Mouse (Mus musculus): Measurements from ENCODE around the gene Smok3b. TPM values are rescaled to one million over a fixed set of nuclear protein-coding genes. Genes with fewer than 3 reads are reported as not detected.

Smok3b gene
- total RNA-seq, 2 experiments from 2014 or later = not detected

- DNase-seq (ENCODE audit: low spot score in 2 of 2) = peak; percentile 69 to 77
These were observed 63.8 kb downstream of the Smok3b start, which contains the start of gene Zkscan1 for GRCm38 (mm10) chr5:138084996-138085395. Gene Zkscan1 (plus strand): TSS chr5:138085084.

GRCm38 (mm10) chr5:138085421-138085911 lies 64.2 kb downstream of the Smok3b start:
- DNase-seq (ENCODE audit: low spot score in 2 of 2) = peak; percentile 29 to 31

- DNase-seq (ENCODE audit: low spot score in 2 of 2) = no peak
These were observed 65.6 kb downstream of the Smok3b start for GRCm38 (mm10) chr5:138086842-138087241.

GRCm38 (mm10) chr5:138088366-138088765 lies 67.1 kb downstream of the Smok3b start:
- DNase-seq (ENCODE audit: low spot score in 2 of 2) = no peak

- DNase-seq (ENCODE audit: low spot score in 2 of 2) = no peak
These were observed 67.9 kb downstream of the Smok3b start for GRCm38 (mm10) chr5:138089108-138089551.

GRCm38 (mm10) chr5:138090271-138090670 lies 69.0 kb downstream of the Smok3b start:
- DNase-seq (ENCODE audit: low spot score in 2 of 2) = no peak

- DNase-seq (ENCODE audit: low spot score in 2 of 2) = no peak
These were observed 69.5 kb downstream of the Smok3b start for GRCm38 (mm10) chr5:138090737-138091136.

- no peak for DNase-seq (ENCODE audit: low spot score in 2 of 2)
These were observed 71.5 kb downstream of the Smok3b start for GRCm38 (mm10) chr5:138092771-138093170.

- DNase-seq (ENCODE audit: low spot score in 2 of 2) = no peak
These were observed 73.2 kb downstream of the Smok3b start for GRCm38 (mm10) chr5:138094474-138094873.

Other genes starting within 250 kb of the Smok3b start
- 10 to 100 TPM; 23.2 to 31.6 TPM for gene Ppp1r35, start 242.6 kb upstream of the Smok3b start, total RNA-seq (2021)
- gene Mepce, start 233.8 kb upstream of the Smok3b start, total RNA-seq (2021) = 10 to 100 TPM; 33.0 to 33.7 TPM
- 1 to 10 TPM; 4.8 to 6.3 TPM for gene Zcwpw1, start 233.6 kb upstream of the Smok3b start, total RNA-seq (2021)
- 1 to 10 TPM in 1 of 2 experiments, under 1 TPM in 1; 0.45 to 1.2 TPM for gene Pilra, start 185.1 kb upstream of the Smok3b start, total RNA-seq (2021)
- gene Pilrb1, start 163.3 kb upstream of the Smok3b start, total RNA-seq (2021) = not detected
- not detected for gene Pilrb2, start 149.6 kb upstream of the Smok3b start, total RNA-seq (2021)
- gene Cyp3a13, start 99.8 kb upstream of the Smok3b start, total RNA-seq (2021) = not detected
- gene Gjc3, start 58.3 kb upstream of the Smok3b start, total RNA-seq (2021) = 1 to 10 TPM; 5.7 to 6.1 TPM
- not detected for gene Azgp1, start 39.9 kb upstream of the Smok3b start, total RNA-seq (2021)
- not detected for gene Smok3a, start 168 bp upstream of the Smok3b start, total RNA-seq (2021)
- not detected for gene Smok3c, start 31.8 kb downstream of the Smok3b start, total RNA-seq (2021)
- 10 to 100 TPM; 38.4 to 43.5 TPM for gene Zkscan1, start 63.7 kb downstream of the Smok3b start, total RNA-seq (2021)
- gene Zscan21, start 95.5 kb downstream of the Smok3b start, total RNA-seq (2021) = 10 to 100 TPM; 23.0 to 26.6 TPM
- 10 to 100 TPM; 10.8 to 14.3 TPM for gene Zfp113, start 134.3 kb downstream of the Smok3b start, total RNA-seq (2021)
- gene Cops6, start 139.6 kb downstream of the Smok3b start, total RNA-seq (2021) = 100 to 1,000 TPM; 129 to 145 TPM
- gene Ap4m1, start 150.6 kb downstream of the Smok3b start, total RNA-seq (2021) = 10 to 100 TPM; 25.9 to 26.5 TPM
- gene Mcm7, start 151.0 kb downstream of the Smok3b start, total RNA-seq (2021) = 10 to 100 TPM; 20.8 to 25.6 TPM
- gene Taf6, start 166.0 kb downstream of the Smok3b start, total RNA-seq (2021) = 10 to 100 TPM; 26.2 to 30.0 TPM
- 10 to 100 TPM; 15.4 to 17.6 TPM for gene Cnpy4, start 166.1 kb downstream of the Smok3b start, total RNA-seq (2021)
- gene Mblac1, start 172.9 kb downstream of the Smok3b start, total RNA-seq (2021) = 10 to 100 TPM; 11.4 to 14.2 TPM
- under 1 TPM in 1 of 2 experiments, not detected in 1; 0.21 TPM for gene Nxpe5, start 204.5 kb downstream of the Smok3b start, total RNA-seq (2021)
- gene Lamtor4, start 234.1 kb downstream of the Smok3b start, total RNA-seq (2021) = 10 to 100 TPM; 66.1 to 73.3 TPM
- 10 to 100 TPM; 76.0 to 84.4 TPM for gene BC037034, start 242.6 kb downstream of the Smok3b start, total RNA-seq (2021)

All from layer of hippocampus, postnatal 10 days (tissue).